Mouse (Mus musculus) limb, embryonic 11.5 days (tissue): Measurements from ENCODE around the gene Hao1. TPM values are rescaled to one million over a fixed set of nuclear protein-coding genes. Genes with fewer than 3 reads are reported as not detected.

Experiments used
- ATAC-seq: fragments of 200-750 bp; cut with Nextera tagmentation; 2 replicates; pipeline ENCODE4 v1.8.0; 2017; ENCODE audit warnings: low read depth; ENCODE audit not compliant: insufficient number of reproducible peaks, low FRiP score, low TSS enrichment
- DNase-seq: peaks from one replicate; pipeline ENCODE4 v3.0.0-alpha.2; 2015; ENCODE audit warnings: low spot score
- H3K27ac ChIP-seq: fragments of 300-500 bp; sonication (generic); replicated peaks from 2 replicates; pipeline ENCODE4 v1.5.1; 2014; ENCODE audit warnings: low read depth, mild to moderate bottlenecking, low read length
- H3K27me3 ChIP-seq: fragments of 300-500 bp; sonication (generic); 2 replicates; pipeline ENCODE4 v1.6.1; 2014; ENCODE audit warnings: mild to moderate bottlenecking, low read length, mixed read lengths; ENCODE audit not compliant: control insufficient read depth, insufficient read depth
- H3K36me3 ChIP-seq: fragments of 300-500 bp; sonication (generic); 2 replicates; pipeline ENCODE4 v1.6.1; 2014; ENCODE audit warnings: mild to moderate bottlenecking, low read length, moderate library complexity, mixed read lengths; ENCODE audit not compliant: control insufficient read depth, insufficient read depth
- H3K4me1 ChIP-seq: fragments of 300-500 bp; sonication (generic); 2 replicates; pipeline ENCODE4 v1.6.1; 2014; ENCODE audit warnings: low read length, mixed read lengths; ENCODE audit not compliant: control insufficient read depth, insufficient read depth
- H3K4me2 ChIP-seq: fragments of 300-500 bp; sonication (generic); 2 replicates; pipeline ENCODE4 v1.6.1; 2014; ENCODE audit warnings: low read depth, mild to moderate bottlenecking, moderate library complexity; ENCODE audit not compliant: severe bottlenecking
- H3K4me3 ChIP-seq: fragments of 300-500 bp; sonication (generic); 2 replicates; pipeline ENCODE4 v1.5.1; 2014; ENCODE audit warnings: low read depth, low read length
- H3K9ac ChIP-seq: fragments of 300-500 bp; sonication (generic); 2 replicates; pipeline ENCODE4 v1.6.1; 2014; ENCODE audit warnings: mild to moderate bottlenecking, low read length
- H3K9me3 ChIP-seq: fragments of 300-500 bp; sonication (generic); 2 replicates; pipeline ENCODE4 v1.6.1; 2016; ENCODE audit warnings: low read length; ENCODE audit not compliant: control insufficient read depth
- WGBS: fragments of 180-500 bp; shearing (Covaris S2); extraction: QIAGEN DNeasy Blood & Tissue Kit; methylation state at CpG from one replicate; pipeline ENCODE4 v1.1.7; 2014; 5-methylcytosine and 5-hydroxymethylcytosine counted together
- polyA plus RNA-seq: library from polyadenylated mRNA; unstranded; fragments of >200 nt; fragmentation: Nextera tagmentation; extraction: Ambion mirVana; gene quantifications from 2 replicates; pipeline ENCODE4 v1.2.1, GENCODE M21; 2014

Hao1 gene
- not detected in 2 replicates for polyA plus RNA-seq

GRCm38 (mm10) chr2:134554221-134554727, at the start of gene Hao1:
Gene Hao1 (minus strand): TSS chr2:134554368.
- Histone ChIP-seq H3K27ac (no peak within 1 kb of the TSS), H3K9me3 (no peaks in the 10 kb centered on the region), H3K36me3 (no peaks in the 10 kb centered on the region), H3K4me3 (no peak within 1 kb of the TSS), H3K9ac (no peak within 1 kb of the TSS), H3K4me2 (no peak within 1 kb of the TSS), H3K27me3 (no peaks in the 10 kb centered on the region), H3K4me1 (no peaks in the 10 kb centered on the region)
- ATAC-seq = no peak
- WGBS = 85% methylated on average over 8 of the region's 8 CpGs
- DNase-seq = no peak

- H3K4me3 ChIP-seq = no peak overlapping the region
- no peak for ATAC-seq
- H3K9me3 ChIP-seq = no peaks in the 10 kb centered on the region
- WGBS = 92% methylated on average over 6 of the region's 6 CpGs
- H3K9ac ChIP-seq = no peak overlapping the region
- no peaks in the 10 kb centered on the region for H3K4me1 ChIP-seq
- no peak overlapping the region for H3K27ac ChIP-seq
- H3K27me3 ChIP-seq = no peaks in the 10 kb centered on the region
- H3K4me2 ChIP-seq = no peak overlapping the region
- H3K36me3 ChIP-seq = no peaks in the 10 kb centered on the region
- no peak for DNase-seq
Observed at GRCm38 (mm10) chr2:134591081-134591694, 37.0 kb upstream of the Hao1 start.

- H3K9me3 ChIP-seq = no peaks in the 10 kb centered on the region
- DNase-seq = no peak
- H3K27me3 ChIP-seq = no peaks in the 10 kb centered on the region
- H3K4me2 ChIP-seq = no peak overlapping the region
- no peaks in the 10 kb centered on the region for H3K4me1 ChIP-seq
- H3K9ac ChIP-seq = no peak overlapping the region
- no peak overlapping the region for H3K27ac ChIP-seq
- H3K4me3 ChIP-seq = no peak overlapping the region
- WGBS = 77% methylated on average over 4 of the region's 4 CpGs
- H3K36me3 ChIP-seq = no peaks in the 10 kb centered on the region
- ATAC-seq = no peak
Observed at GRCm38 (mm10) chr2:134585243-134585642, 31.1 kb upstream of the Hao1 start.

GRCm38 (mm10) chr2:134559422-134559821, 5.3 kb upstream of the Hao1 start:
- WGBS = 85% methylated on average over 3 of the region's 3 CpGs
- Histone ChIP-seq H3K27me3 (no peaks in the 10 kb centered on the region), H3K27ac (no peak overlapping the region), H3K9me3 (no peaks in the 10 kb centered on the region), H3K4me3 (no peak overlapping the region), H3K36me3 (no peaks in the 10 kb centered on the region), H3K9ac (no peak overlapping the region), H3K4me1 (no peaks in the 10 kb centered on the region), H3K4me2 (no peak overlapping the region)
- ATAC-seq (no peak), DNase-seq (no peak)

GRCm38 (mm10) chr2:134552358-134552757, 1.8 kb downstream of the Hao1 start:
- no peaks in the 10 kb centered on the region for H3K36me3 ChIP-seq

GRCm38 (mm10) chr2:134549770-134550169, 4.4 kb downstream of the Hao1 start:
- H3K4me1 ChIP-seq = no peaks in the 10 kb centered on the region
- no peak overlapping the region for H3K4me3 ChIP-seq
- ATAC-seq (no peak), DNase-seq (peak; percentile 73)
- no peak overlapping the region for H3K9ac ChIP-seq
- H3K4me2 ChIP-seq = no peak overlapping the region
- no peaks in the 10 kb centered on the region for H3K9me3 ChIP-seq
- WGBS = 21% methylated on average over 4 of the region's 4 CpGs
- no peaks in the 10 kb centered on the region for H3K36me3 ChIP-seq
- H3K27ac ChIP-seq = no peak overlapping the region
- H3K27me3 ChIP-seq = no peaks in the 10 kb centered on the region

More at GRCm38 (mm10) chr2:134552358-134552757, 1.8 kb downstream of the Hao1 start:
- Histone ChIP-seq H3K27me3 (no peaks in the 10 kb centered on the region), H3K4me3 (no peak overlapping the region), H3K27ac (no peak overlapping the region), H3K9me3 (no peaks in the 10 kb centered on the region), H3K9ac (no peak overlapping the region), H3K4me1 (no peaks in the 10 kb centered on the region), H3K4me2 (no peak overlapping the region)
- ATAC-seq = no peak
- DNase-seq = no peak

GRCm38 (mm10) chr2:134545116-134545515, 9.1 kb downstream of the Hao1 start:
- H3K36me3 ChIP-seq = no peaks in the 10 kb centered on the region
- H3K4me1 ChIP-seq = no peaks in the 10 kb centered on the region
- H3K27ac ChIP-seq = no peak overlapping the region
- no peaks in the 10 kb centered on the region for H3K27me3 ChIP-seq
- H3K4me3 ChIP-seq = no peak overlapping the region
- no peaks in the 10 kb centered on the region for H3K9me3 ChIP-seq
- WGBS = 61% methylated on average over 5 of the region's 5 CpGs
- ATAC-seq (no peak), DNase-seq (no peak)
- no peak overlapping the region for H3K4me2 ChIP-seq
- no peak overlapping the region for H3K9ac ChIP-seq

GRCm38 (mm10) chr2:134544321-134545065, 9.7 kb downstream of the Hao1 start:
- no peak for ATAC-seq
- Histone ChIP-seq H3K4me3 (no peak overlapping the region), H3K27ac (no peak overlapping the region), H3K9ac (no peak overlapping the region), H3K9me3 (no peaks in the 10 kb centered on the region), H3K4me1 (no peaks in the 10 kb centered on the region), H3K36me3 (no peaks in the 10 kb centered on the region), H3K27me3 (no peaks in the 10 kb centered on the region), H3K4me2 (no peak overlapping the region)
- WGBS = 88% methylated on average over 8 of the region's 8 CpGs
- DNase-seq = no peak
